Mouse (Mus musculus): ENCODE results near the gene Cpt2. TPM values are rescaled to one million over a fixed set of nuclear protein-coding genes. Genes with fewer than 3 reads are reported as not detected.

Cpt2 gene
- polyA plus RNA-seq (2015; fragmentation: Illumina TruSeq; extraction: RNeasy Lipid Tissue Mini Kit (QIAGEN cat#74804); ENCODE audit: insufficient read depth, low replicate concordance): 19.9 TPM

DNA sequence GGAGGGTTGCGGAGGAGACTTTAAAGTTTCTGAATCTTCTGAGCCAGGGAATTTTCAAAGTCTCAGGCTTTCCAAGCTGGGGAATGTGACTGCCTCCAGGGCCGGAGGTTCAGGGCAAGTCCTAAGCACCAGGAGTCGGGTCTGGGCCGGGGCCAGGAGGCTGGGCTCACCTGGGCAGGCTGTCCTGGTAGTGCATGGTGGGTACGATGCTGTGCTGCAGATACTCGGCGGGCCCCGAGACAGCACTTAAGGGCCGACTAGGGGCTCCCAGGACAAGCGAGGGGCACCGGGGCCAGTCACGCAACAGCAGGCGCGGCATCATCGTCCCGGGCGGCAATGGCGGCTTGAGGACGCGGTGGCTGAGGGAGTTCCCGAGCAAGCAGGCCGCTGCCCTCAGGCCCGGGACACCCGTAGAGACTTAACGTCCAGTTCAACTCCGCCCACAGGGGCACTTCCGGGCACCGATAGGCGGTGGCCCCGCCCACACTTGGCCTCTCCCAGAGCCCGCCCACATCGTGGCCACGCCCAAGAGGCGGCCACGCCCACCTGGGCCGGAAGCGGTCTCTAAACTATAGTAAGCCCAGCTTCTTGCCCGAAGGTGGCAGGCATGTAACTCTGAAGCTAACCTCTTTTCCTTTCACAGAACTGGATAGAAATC, at the start of gene Cpt2:
Cpt2 (minus strand) TSS at position 466 of the 658 bp plus-strand sequence.

DNA sequence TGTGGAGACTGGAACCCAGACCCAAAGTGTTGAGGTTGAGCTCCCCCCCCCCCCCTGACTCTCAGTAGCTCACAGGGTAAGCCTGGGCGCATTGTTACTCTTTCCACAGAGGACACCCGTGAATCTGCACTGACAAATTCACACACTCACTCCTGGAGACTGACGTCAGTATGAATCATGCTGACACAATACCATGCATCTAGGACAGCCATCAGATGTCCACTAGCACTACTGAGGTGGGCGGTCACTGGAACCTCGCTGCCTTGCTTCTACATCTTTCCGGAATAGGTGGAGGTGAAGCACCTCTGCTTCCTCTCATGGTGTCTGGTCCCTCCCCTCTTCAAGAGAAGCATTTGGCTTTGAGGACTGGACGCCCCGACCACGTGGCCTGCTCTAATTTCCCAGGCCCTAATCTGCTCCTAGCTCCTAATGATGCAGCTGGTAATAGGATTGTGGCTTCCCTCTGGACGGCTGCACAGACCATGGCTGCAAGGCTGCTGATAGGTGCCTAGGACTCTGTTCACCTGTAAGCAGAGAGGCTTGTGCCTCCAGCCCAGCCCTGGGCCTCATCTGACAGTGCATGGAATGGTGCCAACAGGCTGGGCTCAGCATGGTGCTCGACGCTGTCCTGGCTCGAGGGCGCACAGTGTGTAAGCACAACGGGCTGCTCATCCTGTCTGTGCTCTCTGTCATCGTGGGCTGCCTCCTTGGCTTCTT, 44.7 kb upstream of the Cpt2 start, which contains the start of gene Slc1a7:
Slc1a7 (plus strand) TSS at position 367 of the 717 bp plus-strand sequence.

DNA sequence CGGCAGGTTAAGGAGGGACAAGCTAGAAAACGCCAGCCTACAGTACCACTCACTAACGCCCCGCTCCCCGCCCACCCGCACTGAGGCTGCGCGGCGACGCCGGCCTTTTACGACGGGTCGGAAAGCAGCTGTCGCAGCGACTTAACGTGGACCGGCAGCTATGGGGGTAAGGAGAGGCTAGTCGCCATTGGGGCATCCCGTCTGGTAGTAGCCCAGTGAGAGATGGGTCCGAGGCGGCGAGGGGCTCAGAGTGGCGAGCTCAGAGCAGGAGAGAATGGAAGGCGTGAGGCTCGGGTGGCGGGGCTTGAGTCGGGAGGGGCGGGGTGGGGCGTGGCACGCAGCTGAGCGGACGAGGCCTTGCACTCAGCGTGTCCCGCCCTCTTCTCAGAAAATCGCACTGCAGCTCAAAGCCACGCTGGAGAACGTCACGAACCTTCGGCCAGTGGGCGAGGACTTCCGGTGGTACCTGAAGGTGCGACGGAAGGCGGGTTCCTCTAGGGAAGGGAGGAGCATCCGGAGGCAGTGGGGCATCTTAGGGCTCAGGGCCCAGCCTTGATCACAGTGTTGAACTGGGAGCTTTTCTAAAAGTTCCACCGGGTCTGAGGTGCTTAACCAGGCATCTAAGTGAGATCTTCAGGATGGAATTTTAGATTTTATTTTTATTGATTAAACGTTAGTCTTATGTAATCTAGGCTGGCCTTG, 33.5 kb downstream of the Cpt2 start, which contains the start of gene 0610037L13Rik:
0610037L13Rik (plus strand) TSS at position 83 of the 702 bp plus-strand sequence.

DNA sequence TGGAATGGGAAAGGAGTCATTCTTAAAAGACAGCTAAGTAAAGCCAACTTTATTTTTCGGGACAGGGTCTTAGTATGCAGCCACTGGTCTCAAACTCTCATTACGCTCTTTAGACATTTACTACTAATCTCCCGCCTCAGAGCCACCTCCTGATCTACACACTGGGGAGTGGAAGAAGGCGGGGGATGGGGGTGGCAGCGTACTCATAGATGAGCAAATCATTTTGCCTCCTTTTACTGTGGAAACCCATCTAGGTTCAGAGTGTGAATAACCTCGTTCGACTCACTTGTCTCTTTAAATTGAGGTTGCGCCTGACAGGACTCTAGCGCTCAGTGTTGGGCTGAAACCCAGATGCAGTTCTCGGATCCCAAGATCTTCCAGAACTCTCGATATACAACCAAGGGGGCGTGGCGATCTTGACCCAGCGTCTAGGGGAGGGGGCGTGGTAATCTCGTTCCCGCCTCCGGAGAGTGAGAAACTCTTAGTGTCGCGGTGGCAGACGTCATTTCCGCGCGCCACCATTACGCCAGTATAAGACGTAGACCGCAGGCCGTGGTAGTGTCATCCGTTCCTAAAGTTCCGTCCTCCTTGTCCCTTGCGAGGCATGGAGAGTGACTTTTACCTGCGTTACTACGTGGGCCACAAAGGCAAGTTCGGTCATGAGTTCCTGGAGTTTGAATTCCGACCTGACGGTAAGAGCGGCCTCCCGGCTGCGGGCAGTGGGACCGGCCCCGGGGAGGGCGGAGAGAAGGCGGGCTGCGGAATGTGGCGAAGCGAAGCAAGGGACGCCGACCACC, 44.0 kb downstream of the Cpt2 start, which contains the start of gene Magoh:
Magoh (plus strand) TSS at position 502 of the 797 bp plus-strand sequence.

Other genes with a start within 250 kb of the Cpt2 start
- gene Dmrtb1, start 239.4 kb downstream of the Cpt2 start, polyA plus RNA-seq (2015; fragmentation: Illumina TruSeq; extraction: RNeasy Lipid Tissue Mini Kit (QIAGEN cat#74804); ENCODE audit: insufficient read depth, low replicate concordance): 0.54 TPM
- gene Lrp8, start 121.3 kb downstream of the Cpt2 start, polyA plus RNA-seq (2015; fragmentation: Illumina TruSeq; extraction: RNeasy Lipid Tissue Mini Kit (QIAGEN cat#74804); ENCODE audit: insufficient read depth, low replicate concordance): 6.7 TPM
- 166 TPM for gene Magoh, start 43.9 kb downstream of the Cpt2 start, polyA plus RNA-seq (2015; fragmentation: Illumina TruSeq; extraction: RNeasy Lipid Tissue Mini Kit (QIAGEN cat#74804); ENCODE audit: insufficient read depth, low replicate concordance)
- 61.0 TPM for gene 0610037L13Rik, start 33.8 kb downstream of the Cpt2 start, polyA plus RNA-seq (2015; fragmentation: Illumina TruSeq; extraction: RNeasy Lipid Tissue Mini Kit (QIAGEN cat#74804); ENCODE audit: insufficient read depth, low replicate concordance)
- gene Slc1a7, start 44.7 kb upstream of the Cpt2 start, polyA plus RNA-seq (2015; fragmentation: Illumina TruSeq; extraction: RNeasy Lipid Tissue Mini Kit (QIAGEN cat#74804); ENCODE audit: insufficient read depth, low replicate concordance): not detected
- 2.0 TPM for gene Podn, start 172.8 kb upstream of the Cpt2 start, polyA plus RNA-seq (2015; fragmentation: Illumina TruSeq; extraction: RNeasy Lipid Tissue Mini Kit (QIAGEN cat#74804); ENCODE audit: insufficient read depth, low replicate concordance)
- 311 TPM for gene Scp2, start 221.4 kb upstream of the Cpt2 start, polyA plus RNA-seq (2015; fragmentation: Illumina TruSeq; extraction: RNeasy Lipid Tissue Mini Kit (QIAGEN cat#74804); ENCODE audit: insufficient read depth, low replicate concordance)
- 1.8 TPM for gene Echdc2, start 241.8 kb upstream of the Cpt2 start, polyA plus RNA-seq (2015; fragmentation: Illumina TruSeq; extraction: RNeasy Lipid Tissue Mini Kit (QIAGEN cat#74804); ENCODE audit: insufficient read depth, low replicate concordance)

All from spleen, adult 10 weeks (tissue).